Mouse (Mus musculus): Measurements from ENCODE around the gene Krtap19-4. TPM values are rescaled to one million over a fixed set of nuclear protein-coding genes. Genes with fewer than 3 reads are reported as not detected.

Krtap19-4 gene
- polyA plus RNA-seq, 1 experiment from 2014 or later, result not detected

DNA sequence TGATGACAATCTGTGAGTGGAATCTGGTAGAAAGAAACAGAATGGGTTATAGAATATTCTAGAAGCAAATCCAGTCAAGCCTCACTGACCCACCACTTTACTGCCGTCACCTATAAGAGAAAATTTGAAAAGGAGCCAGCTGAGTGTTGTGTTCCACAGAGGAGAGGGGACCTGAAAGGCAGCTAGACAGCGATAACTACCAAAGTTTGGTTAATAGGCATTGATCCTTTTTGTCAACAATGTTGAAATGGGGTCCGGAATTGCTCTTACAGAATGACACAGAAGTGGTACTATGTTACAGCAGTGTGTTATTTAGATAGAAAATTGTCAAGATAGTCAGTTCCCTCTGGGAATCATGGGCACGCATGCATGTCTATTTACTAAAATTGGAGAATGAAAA is 36.3 kb downstream of the Krtap19-4 start:
- no peak for ATAC-seq (ENCODE audit: low read depth)
- no peak overlapping the region for H3K9ac ChIP-seq (replicated peaks; ENCODE audit: low read depth, low read length)

GRCm38 (mm10) chr16:88847363-88847762 is 37.5 kb downstream of the Krtap19-4 start:
- Histone ChIP-seq H3K9me3 (ENCODE audit: control insufficient read depth, low read length) (no peaks in the 10 kb centered on the region), H3K4me1 (ENCODE audit: control insufficient read depth, insufficient read depth, low read length) (no peaks in the 10 kb centered on the region), H3K36me3 (ENCODE audit: control insufficient read depth, insufficient read depth, low read length) (no peaks in the 10 kb centered on the region), H3K27me3 (ENCODE audit: control insufficient read depth, insufficient read depth, low read length) (no peaks in the 10 kb centered on the region), H3K4me2 (ENCODE audit: low read depth, low read length) (no peak overlapping the region), H3K27ac (ENCODE audit: low read depth, low read length) (no peak overlapping the region), H3K4me3 (ENCODE audit: low read depth, low read length) (no peak overlapping the region), H3K9ac (replicated peaks; ENCODE audit: low read depth, low read length) (no peak overlapping the region)
- 100% methylated on average over 1 of the region's 1 CpGs for WGBS
- no peak for ATAC-seq (ENCODE audit: low read depth)

More for the DNA sequence above, 36.3 kb downstream of the Krtap19-4 start:
- H3K36me3 ChIP-seq (ENCODE audit: control insufficient read depth, insufficient read depth, low read length), result no peaks in the 10 kb centered on the region
- no peaks in the 10 kb centered on the region for H3K9me3 ChIP-seq (ENCODE audit: control insufficient read depth, low read length)
- WGBS, result 94% methylated on average over 4 of the region's 4 CpGs
- no peaks in the 10 kb centered on the region for H3K27me3 ChIP-seq (ENCODE audit: control insufficient read depth, insufficient read depth, low read length)
- no peak overlapping the region for H3K27ac ChIP-seq (ENCODE audit: low read depth, low read length)
- no peaks in the 10 kb centered on the region for H3K4me1 ChIP-seq (ENCODE audit: control insufficient read depth, insufficient read depth, low read length)
- no peak overlapping the region for H3K4me3 ChIP-seq (ENCODE audit: low read depth, low read length)
- no peak overlapping the region for H3K4me2 ChIP-seq (ENCODE audit: low read depth, low read length)

Other genes starting within 250 kb of the Krtap19-4 start
- not detected in 2 replicates for gene Krtap26-1, start 237.3 kb downstream of the Krtap19-4 start, polyA plus RNA-seq (2014; fragmentation: Nextera tagmentation; extraction: Ambion mirVana)
- gene Krtap27-1, start 213.4 kb downstream of the Krtap19-4 start, polyA plus RNA-seq (2014; fragmentation: Nextera tagmentation; extraction: Ambion mirVana), result not detected in 2 replicates
- gene 2310061N02Rik, start 177.1 kb downstream of the Krtap19-4 start, polyA plus RNA-seq (2014; fragmentation: Nextera tagmentation; extraction: Ambion mirVana), result not detected in 2 replicates
- gene Krtap13-1, start 156.2 kb downstream of the Krtap19-4 start, polyA plus RNA-seq (2014; fragmentation: Nextera tagmentation; extraction: Ambion mirVana), result not detected in 2 replicates
- gene Krtap13, start 133.5 kb downstream of the Krtap19-4 start, polyA plus RNA-seq (2014; fragmentation: Nextera tagmentation; extraction: Ambion mirVana), result not detected in 2 replicates
- gene 2310034C09Rik, start 126.2 kb downstream of the Krtap19-4 start, polyA plus RNA-seq (2014; fragmentation: Nextera tagmentation; extraction: Ambion mirVana), result not detected in 2 replicates
- not detected in 2 replicates for gene 2310057N15Rik, start 110.9 kb downstream of the Krtap19-4 start, polyA plus RNA-seq (2014; fragmentation: Nextera tagmentation; extraction: Ambion mirVana)
- not detected in 2 replicates for gene Gm5965, start 107.2 kb downstream of the Krtap19-4 start, polyA plus RNA-seq (2014; fragmentation: Nextera tagmentation; extraction: Ambion mirVana)
- not detected in 2 replicates for gene Gm20741, start 72.9 kb downstream of the Krtap19-4 start, polyA plus RNA-seq (2014; fragmentation: Nextera tagmentation; extraction: Ambion mirVana)
- gene Krtap15, start 64.9 kb downstream of the Krtap19-4 start, polyA plus RNA-seq (2014; fragmentation: Nextera tagmentation; extraction: Ambion mirVana), result not detected in 2 replicates
- not detected in 2 replicates for gene Krtap14, start 58.9 kb downstream of the Krtap19-4 start, polyA plus RNA-seq (2014; fragmentation: Nextera tagmentation; extraction: Ambion mirVana)
- gene Krtap19-1, start 15.7 kb downstream of the Krtap19-4 start, polyA plus RNA-seq (2014; fragmentation: Nextera tagmentation; extraction: Ambion mirVana), result not detected in 2 replicates
- gene Krtap19-2, start 10.8 kb downstream of the Krtap19-4 start, polyA plus RNA-seq (2014; fragmentation: Nextera tagmentation; extraction: Ambion mirVana), result not detected in 2 replicates
- not detected in 2 replicates for gene Krtap19-3, start 7.1 kb downstream of the Krtap19-4 start, polyA plus RNA-seq (2014; fragmentation: Nextera tagmentation; extraction: Ambion mirVana)
- gene Krtap19-5, start 11.4 kb upstream of the Krtap19-4 start, polyA plus RNA-seq (2014; fragmentation: Nextera tagmentation; extraction: Ambion mirVana), result not detected in 2 replicates
- gene Krtap19-9b, start 47.2 kb upstream of the Krtap19-4 start, polyA plus RNA-seq (2014; fragmentation: Nextera tagmentation; extraction: Ambion mirVana), result not detected in 2 replicates
- gene Krtap16-3, start 77.8 kb upstream of the Krtap19-4 start, polyA plus RNA-seq (2014; fragmentation: Nextera tagmentation; extraction: Ambion mirVana), result not detected in 2 replicates
- gene Krtap22-2, start 125.7 kb upstream of the Krtap19-4 start, polyA plus RNA-seq (2014; fragmentation: Nextera tagmentation; extraction: Ambion mirVana), result not detected in 2 replicates
- gene Gm10229, start 130.2 kb upstream of the Krtap19-4 start, polyA plus RNA-seq (2014; fragmentation: Nextera tagmentation; extraction: Ambion mirVana), result not detected in 2 replicates
- gene Krtap6-1, start 146.6 kb upstream of the Krtap19-4 start, polyA plus RNA-seq (2014; fragmentation: Nextera tagmentation; extraction: Ambion mirVana), result not detected in 2 replicates
- gene Gm10228, start 156.4 kb upstream of the Krtap19-4 start, polyA plus RNA-seq (2014; fragmentation: Nextera tagmentation; extraction: Ambion mirVana), result not detected in 2 replicates
- not detected in 2 replicates for gene Krtap6-5, start 162.8 kb upstream of the Krtap19-4 start, polyA plus RNA-seq (2014; fragmentation: Nextera tagmentation; extraction: Ambion mirVana)
- not detected in 2 replicates for gene 1110025L11Rik, start 178.9 kb upstream of the Krtap19-4 start, polyA plus RNA-seq (2014; fragmentation: Nextera tagmentation; extraction: Ambion mirVana)
- not detected in 2 replicates for gene Krtap6-3, start 198.9 kb upstream of the Krtap19-4 start, polyA plus RNA-seq (2014; fragmentation: Nextera tagmentation; extraction: Ambion mirVana)

Data from neural tube, embryonic 14.5 days (tissue).